Mouse (Mus musculus) liver, adult 2 months (tissue): Measurements from ENCODE around the gene Gm27179.
"Not testable (repeated sequence)": the region's sequence is repeated elsewhere in the genome, so short reads cannot be mapped to it uniquely, and the experiment has no call there.

ENCODE experiments used
- CTCF ChIP-seq: fragments of 200-500 bp; IDR thresholded peaks from 2 replicates; pipeline ENCODE4 v1.5.1; 2011; ENCODE audit warnings: low read depth, low read length, control low read depth
- POLR2A ChIP-seq: fragments of 200-500 bp; IDR thresholded peaks from 2 replicates; pipeline ENCODE4 v1.6.1; 2011; ENCODE audit warnings: low read length, control low read depth; ENCODE audit not compliant: insufficient read depth; ENCODE audit errors: extremely low read depth

GRCm38 (mm10) chr14:69536539-69536938 lies 24.2 kb upstream of the Gm27179 start:
- not testable (repeated sequence) for TF ChIP-seq POLR2A, CTCF
